Comparison of ENCODE assay signal across 7 mouse cellular contexts in genomic region chr9:65629025-65629766, GRCm38 (mm10). TPM values are rescaled to one million over a fixed set of nuclear protein-coding genes. Genes with fewer than 3 reads are reported as not detected.
A peak's percentile ranks its signal among the peaks of the same experiment; 100 is the strongest.
DNase-seq lines count a peak whose midpoint lies in the region; ATAC-seq and TF ChIP-seq lines count a peak whose summit lies in the region.

Gene Rbpms2, plus strand, starts transcription at chr9:65629648.

- 4% methylated on average over 39 of the region's 40 CpGs for WGBS in intestine, postnatal 0 days
- WGBS in liver, postnatal 0 days (ENCODE audit: insufficient replicate concordance), result 4% methylated on average over 35 of the region's 40 CpGs
- WGBS in olfactory bulb, adult 2 months, result 9% methylated on average over 40 of the region's 40 CpGs

- peaks cover 26% of the 10 kb centered on the region; the same call in 1 of the 2 replicates for H3K27me3 ChIP-seq in intestine, postnatal 0 days (replicated peaks; ENCODE audit: control insufficient read depth, insufficient read depth, low read length)
- H3K27me3 ChIP-seq in liver, postnatal 0 days (ENCODE audit: insufficient read depth, low read length), result peaks cover 37% of the 10 kb centered on the region

- ATAC-seq in intestine, postnatal 0 days, result no peak
- ATAC-seq in liver, postnatal 0 days, result no peak

- H3K9ac ChIP-seq in ES-E14 (ENCODE audit: insufficient read depth, low read depth, low read length, poor library complexity, severe bottlenecking), result peak within 1 kb of the TSS; percentile 97
- H3K9ac ChIP-seq in intestine, postnatal 0 days (ENCODE audit: low read depth, low read length), result peak within 1 kb of the TSS; percentile 53
- H3K9ac ChIP-seq in liver, postnatal 0 days (replicated peaks), result peak within 1 kb of the TSS; percentile 72

- no peak for TF ChIP-seq POLR2A in olfactory bulb, adult 2 months (IDR thresholded peaks at IDR 0.05; ENCODE audit: insufficient read depth, low read depth, low read length)

- no peaks in the 10 kb centered on the region for H3K9me3 ChIP-seq in ES-E14 (ENCODE audit: control insufficient read depth, insufficient read depth, low read depth, low read length)
- H3K9me3 ChIP-seq in intestine, postnatal 0 days (ENCODE audit: control insufficient read depth), result no peaks in the 10 kb centered on the region
- H3K9me3 ChIP-seq in liver, postnatal 0 days (ENCODE audit: low read length), result no peaks in the 10 kb centered on the region

- no peak for TF ChIP-seq EP300 in liver, postnatal 0 days (IDR thresholded peaks at IDR 0.05; ENCODE audit: low read depth)

- peak within 1 kb of the TSS; percentile 93 to 99 for H3K4me3 ChIP-seq in ES-E14 (ENCODE audit: insufficient read depth in 1 of 2, low read depth in 1 of 2, low read length in 2 of 2, poor library complexity in 1 of 2, severe bottlenecking in 1 of 2)
- peak within 1 kb of the TSS; percentile 70 for H3K4me3 ChIP-seq in intestine, postnatal 0 days (ENCODE audit: low read depth, low read length)
- H3K4me3 ChIP-seq in liver, postnatal 0 days (ENCODE audit: low read depth, low read length), result peak within 1 kb of the TSS; percentile 58
- peak within 1 kb of the TSS; percentile 59 for H3K4me3 ChIP-seq in olfactory bulb, adult 2 months (ENCODE audit: insufficient read depth, low read depth, low read length)

- peak within 1 kb of the TSS; percentile 87 for H3K4me2 ChIP-seq in intestine, postnatal 0 days (replicated peaks; ENCODE audit: low read depth)
- H3K4me2 ChIP-seq in liver, postnatal 0 days (ENCODE audit: low read depth, low read length), result peak within 1 kb of the TSS; percentile 75

- in situ Hi-C loops in ES-E14 (cut with MboI; ENCODE audit: low sequenced_read_pairs in 2 of 2, unreplicated experiment in 2 of 2), result no loop called here

- no peaks in the 10 kb centered on the region for H3K36me3 ChIP-seq in ES-E14 (ENCODE audit: control insufficient read depth, insufficient read depth, low read length, poor library complexity, severe bottlenecking)
- no peaks in the 10 kb centered on the region for H3K36me3 ChIP-seq in intestine, postnatal 0 days (ENCODE audit: control insufficient read depth, insufficient read depth)
- H3K36me3 ChIP-seq in liver, postnatal 0 days (replicated peaks; ENCODE audit: insufficient read depth, low read length), result no peaks in the 10 kb centered on the region

- TF ChIP-seq CTCF in intestine, postnatal 0 days (IDR thresholded peaks at IDR 0.05; ENCODE audit: low read depth), result no peak
- no peak for TF ChIP-seq CTCF in liver, postnatal 0 days (IDR thresholded peaks at IDR 0.05; ENCODE audit: low read depth)
- no peak for TF ChIP-seq CTCF in olfactory bulb, adult 2 months (IDR thresholded peaks at IDR 0.05; ENCODE audit: insufficient read depth, low read depth, low read length)

- peak within 1 kb of the TSS; percentile 97 for H3K27ac ChIP-seq in ES-E14 (ENCODE audit: insufficient read depth, low read depth, low read length, poor library complexity, severe bottlenecking)
- peak within 1 kb of the TSS; percentile 28 for H3K27ac ChIP-seq in intestine, postnatal 0 days (ENCODE audit: low read depth, low read length)
- peak within 1 kb of the TSS; percentile 84 for H3K27ac ChIP-seq in liver, postnatal 0 days (ENCODE audit: low read depth)
- no peak within 1 kb of the TSS for H3K27ac ChIP-seq in olfactory bulb, adult 2 months (ENCODE audit: insufficient read depth, low read depth, low read length)

- no peak for DNase-seq in ES-E14 (ENCODE audit: low read depth, low spot score)
- peak; percentile 53 for DNase-seq in adrenal gland, postnatal 25 days
- DNase-seq in heart, adult 18-20 months, result peak; percentile 54 to 67
- peak; percentile 33 for DNase-seq in liver, postnatal 0 days
- DNase-seq in layer of hippocampus, postnatal 25 days (ENCODE audit: extremely low spot score in 1 of 2, low spot score in 1 of 2), result no peak

- H3K4me1 ChIP-seq in ES-E14 (ENCODE audit: control insufficient read depth in 2 of 2, insufficient read depth in 2 of 2, low read length in 2 of 2, poor library complexity in 1 of 2), result peaks cover 9 to 19% of the 10 kb centered on the region in 2 experiments; a peak in 2 of 4 replicates
- 0 out of 2 replicates have a peak, but pooled peaks cover 3% of the 10 kb centered on the region for H3K4me1 ChIP-seq in intestine, postnatal 0 days (replicated peaks; ENCODE audit: control insufficient read depth, insufficient read depth, low read length)
- H3K4me1 ChIP-seq in liver, postnatal 0 days (ENCODE audit: insufficient read depth), result peaks cover 9% of the 10 kb centered on the region
- peaks cover 16% of the 10 kb centered on the region for H3K4me1 ChIP-seq in olfactory bulb, adult 2 months (ENCODE audit: control insufficient read depth, insufficient read depth, low read length)

TF ChIP-seq in ES-E14, 5 proteins besides CTCF, POLR2A, EP300 and RAD21:
- TF ChIP-seq ZC3H11A (IDR thresholded peaks at IDR 0.05; ENCODE audit: borderline replicate concordance, low read depth, low read length) (no peak), HCFC1 (IDR thresholded peaks at IDR 0.05; ENCODE audit: borderline replicate concordance, insufficient read depth, low read length) (no peak), ZNF384 (IDR thresholded peaks at IDR 0.05; ENCODE audit: low read depth, low read length) (no peak), MAFK (IDR thresholded peaks at IDR 0.05; ENCODE audit: insufficient read depth, low read depth, low read length) (no peak), CHD2 (IDR thresholded peaks at IDR 0.05; ENCODE audit: low read depth, low read length) (no peak)

RNA-seq across cellular contexts. Expression of gene Rbpms2, which starts in this region (rescaled TPM):
- 44.7 and 64.5 TPM in 2 replicates for total RNA-seq in ES-E14 (2012; rRNA removed)
- 51.5 and 63.3 TPM in 2 replicates for total RNA-seq in adrenal gland, postnatal 25 days (2021)
- total RNA-seq in heart, adult 18-20 months (2021), result 10 to 100 TPM; 29.7 to 30.8 TPM
- polyA plus RNA-seq in intestine, postnatal 0 days (2015; fragmentation: Nextera tagmentation; extraction: Ambion mirVana), result 21.4 and 22.1 TPM in 2 replicates
- polyA plus RNA-seq in liver, postnatal 0 days (2015; fragmentation: Nextera tagmentation; extraction: Ambion mirVana), result 23.5 and 26.1 TPM in 2 replicates
- polyA plus RNA-seq in olfactory bulb, adult 2 months (2012; ENCODE audit: insufficient read depth, insufficient read length, low replicate concordance, missing spikeins), result not detected in 2 replicates
- 1 to 10 TPM; 2.8 to 2.9 TPM for total RNA-seq in layer of hippocampus, postnatal 25 days (2021)

Comparison
In these comparisons a context has a peak if more than half of its experiments do, and no peak if none do; other contexts are left out.
1. RNA of gene Rbpms2 (total RNA-seq): 51.5 to 63.3 TPM in adrenal gland, postnatal 25 days, 44.7 to 64.5 TPM in ES-E14 and 29.7 to 30.8 TPM in heart, adult 18-20 months; 2.8 to 2.9 TPM in layer of hippocampus, postnatal 25 days; every median in the first group is over 4 times any median in the second.
2. RNA of gene Rbpms2 (polyA plus RNA-seq): 23.5 to 26.1 TPM in liver, postnatal 0 days and 21.4 to 22.1 TPM in intestine, postnatal 0 days; not detected in olfactory bulb, adult 2 months; every median in the first group is over 10 times any median in the second.
3. DNase-seq: peak in adrenal gland, postnatal 25 days (single experiment), heart, adult 18-20 months (2 of 2) and liver, postnatal 0 days (single experiment); none in ES-E14 (single experiment) and layer of hippocampus, postnatal 25 days (0 of 2).
4. Peak in every context shown above with its lines, with median percentiles within 50 percentile points of each other: H3K4me3 ChIP-seq and H3K9ac ChIP-seq.